Mouse (Mus musculus) lung, postnatal 36 days (tissue): Measurements from ENCODE around the gene 4930426L09Rik.

Experiments used
- DNase-seq: peaks from one replicate; pipeline ENCODE4 v3.0.0; 2022; ENCODE audit warnings: mixed read lengths

Gene 4930426L09Rik

GRCm38 (mm10) chr2:18998054-18998478, at the start of gene 4930426L09Rik, which contains the start of gene Pip4k2a:
Gene 4930426L09Rik, plus strand, starts transcription at chr2:18998343.
Gene Pip4k2a, minus strand, starts transcription at chr2:18998126.
- DNase-seq: peak; percentile 95

- DNase-seq: no peak
Observed at GRCm38 (mm10) chr2:18948741-18949140, 49.4 kb upstream of the 4930426L09Rik start.

GRCm38 (mm10) chr2:18950758-18951157, 47.4 kb upstream of the 4930426L09Rik start:
- no peak for DNase-seq

- no peak for DNase-seq
Observed at GRCm38 (mm10) chr2:18952102-18952673, 46.0 kb upstream of the 4930426L09Rik start.

- no peak for DNase-seq
Observed at GRCm38 (mm10) chr2:18954422-18954821, 43.7 kb upstream of the 4930426L09Rik start.

- no peak for DNase-seq
Observed at GRCm38 (mm10) chr2:18955022-18955421, 43.1 kb upstream of the 4930426L09Rik start.

- no peak for DNase-seq
Observed at GRCm38 (mm10) chr2:18955671-18956070, 42.5 kb upstream of the 4930426L09Rik start.

- no peak for DNase-seq
Observed at GRCm38 (mm10) chr2:18956424-18956823, 41.7 kb upstream of the 4930426L09Rik start.

- no peak for DNase-seq
Observed at GRCm38 (mm10) chr2:18956945-18957344, 41.2 kb upstream of the 4930426L09Rik start.

- no peak for DNase-seq
Observed at GRCm38 (mm10) chr2:18957459-18957858, 40.7 kb upstream of the 4930426L09Rik start.

- DNase-seq: no peak
Observed at GRCm38 (mm10) chr2:18958044-18958443, 40.1 kb upstream of the 4930426L09Rik start.

GRCm38 (mm10) chr2:18958501-18958900, 39.6 kb upstream of the 4930426L09Rik start:
- no peak for DNase-seq

- no peak for DNase-seq
Observed at GRCm38 (mm10) chr2:18959008-18959407, 39.1 kb upstream of the 4930426L09Rik start.

GRCm38 (mm10) chr2:18959558-18959957, 38.6 kb upstream of the 4930426L09Rik start:
- DNase-seq: no peak

- DNase-seq: no peak
Observed at GRCm38 (mm10) chr2:18960376-18960973, 37.7 kb upstream of the 4930426L09Rik start.

GRCm38 (mm10) chr2:18962502-18962901, 35.6 kb upstream of the 4930426L09Rik start:
- DNase-seq: no peak

GRCm38 (mm10) chr2:18963286-18964040, 34.7 kb upstream of the 4930426L09Rik start:
- no peak for DNase-seq

- no peak for DNase-seq
Observed at GRCm38 (mm10) chr2:18965108-18965507, 33.0 kb upstream of the 4930426L09Rik start.

- no peak for DNase-seq
Observed at GRCm38 (mm10) chr2:18965950-18966349, 32.2 kb upstream of the 4930426L09Rik start.

- DNase-seq: no peak
Observed at GRCm38 (mm10) chr2:18966566-18966965, 31.6 kb upstream of the 4930426L09Rik start.

- no peak for DNase-seq
Observed at GRCm38 (mm10) chr2:18967451-18968063, 30.6 kb upstream of the 4930426L09Rik start.

GRCm38 (mm10) chr2:18969066-18969681, 29.0 kb upstream of the 4930426L09Rik start:
- DNase-seq: no peak

- DNase-seq: no peak
Observed at GRCm38 (mm10) chr2:18970461-18970860, 27.7 kb upstream of the 4930426L09Rik start.
